Mouse (Mus musculus): ENCODE measurements around the gene Gal3st2.
"Not testable (repeated sequence)": the region's sequence is repeated elsewhere in the genome, so short reads cannot be mapped to it uniquely, and the experiment has no call there.

Gene Gal3st2

GRCm38 (mm10) chr1:93861048-93861447 is at the start of gene Gal3st2:
Gal3st2 (plus strand) TSS chr1:93861306.
- DNase-seq (ENCODE audit: low spot score in 2 of 2), result not testable (repeated sequence)

- DNase-seq (ENCODE audit: low spot score in 2 of 2), result no peak
Measured at GRCm38 (mm10) chr1:93811495-93812039, 49.5 kb upstream of the Gal3st2 start.

- DNase-seq (ENCODE audit: low spot score in 2 of 2), result no peak
Measured at GRCm38 (mm10) chr1:93817823-93818532, 43.1 kb upstream of the Gal3st2 start.

DNA sequence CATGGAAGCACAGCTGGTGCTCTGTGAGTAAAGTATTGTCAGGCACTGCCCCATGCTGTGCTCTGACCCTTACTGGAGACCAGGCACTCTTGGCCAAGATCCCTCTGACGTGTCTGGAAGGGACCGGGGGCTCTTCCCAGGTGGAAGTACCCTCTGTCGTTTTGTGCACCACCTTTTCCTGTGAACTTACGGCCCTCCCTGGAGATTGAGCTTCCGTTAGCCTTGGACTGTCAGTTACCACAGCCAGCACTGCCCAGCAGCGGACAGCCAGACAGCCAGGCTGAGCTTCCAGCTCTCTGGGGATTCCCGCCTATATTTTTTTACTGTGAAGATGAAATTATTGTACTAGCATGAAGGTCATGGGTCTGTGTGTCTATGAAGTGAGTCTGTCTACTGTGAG is 42.4 kb upstream of the Gal3st2 start:
- no peak for DNase-seq (ENCODE audit: low spot score in 2 of 2)

DNA sequence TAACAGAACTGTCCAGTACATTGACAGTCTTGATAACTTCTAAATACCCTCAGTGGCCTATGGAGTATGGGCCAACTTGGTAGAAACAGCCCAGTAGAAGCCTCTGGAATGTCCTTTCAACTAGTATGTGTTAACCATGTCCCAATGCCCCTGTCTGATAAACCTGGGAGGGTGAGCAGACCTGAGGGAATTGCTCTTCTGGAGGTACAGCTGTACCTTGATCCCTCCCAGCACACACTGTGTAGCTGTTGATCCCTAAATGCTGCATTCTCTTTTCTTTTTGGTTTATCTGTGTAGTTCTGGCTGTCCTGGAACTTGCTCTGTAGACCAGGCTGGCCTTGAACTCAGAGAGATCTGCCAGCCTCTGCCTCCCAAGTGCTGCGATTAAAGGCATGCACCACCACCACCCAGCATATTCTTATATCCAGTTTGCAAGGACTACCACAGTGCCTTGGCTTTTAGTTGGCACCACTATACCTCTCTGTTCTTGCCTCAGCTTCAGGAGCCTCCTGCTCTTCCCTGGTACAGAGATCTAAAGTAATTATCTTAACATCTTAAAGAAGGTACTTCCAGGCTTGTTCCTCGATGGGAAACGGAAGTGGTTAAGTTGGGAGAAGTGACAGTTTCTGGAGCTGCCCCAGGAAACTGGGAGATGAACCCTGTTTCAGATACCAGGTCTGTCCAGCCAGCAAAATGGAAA is 37.2 kb upstream of the Gal3st2 start:
- DNase-seq (ENCODE audit: low spot score in 2 of 2), result no peak

DNA sequence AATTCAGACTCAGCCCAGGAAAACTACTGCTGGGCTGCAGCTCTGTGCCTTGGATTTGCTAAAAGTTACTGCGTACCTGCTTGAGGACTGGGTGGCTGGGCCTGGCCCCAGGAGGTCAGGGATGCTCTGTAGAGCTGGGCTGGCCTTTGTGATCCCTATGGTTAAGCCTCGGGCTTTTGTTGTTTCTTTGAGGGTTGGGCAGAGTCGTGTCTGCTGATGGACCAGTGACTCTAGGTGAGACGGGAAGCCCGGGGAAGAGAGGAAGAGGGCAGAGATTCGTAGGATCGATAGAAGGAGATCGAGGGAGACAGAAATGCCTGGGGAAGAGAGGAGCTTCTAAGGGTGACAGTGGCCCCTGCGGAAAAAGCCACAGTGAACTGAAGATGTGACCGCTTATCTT is 36.5 kb upstream of the Gal3st2 start, which contains the start of gene D2hgdh:
Gene D2hgdh (plus strand): TSS at position 301 of the 400 bp plus-strand sequence.
- DNase-seq (ENCODE audit: low spot score in 2 of 2), result no peak

DNA sequence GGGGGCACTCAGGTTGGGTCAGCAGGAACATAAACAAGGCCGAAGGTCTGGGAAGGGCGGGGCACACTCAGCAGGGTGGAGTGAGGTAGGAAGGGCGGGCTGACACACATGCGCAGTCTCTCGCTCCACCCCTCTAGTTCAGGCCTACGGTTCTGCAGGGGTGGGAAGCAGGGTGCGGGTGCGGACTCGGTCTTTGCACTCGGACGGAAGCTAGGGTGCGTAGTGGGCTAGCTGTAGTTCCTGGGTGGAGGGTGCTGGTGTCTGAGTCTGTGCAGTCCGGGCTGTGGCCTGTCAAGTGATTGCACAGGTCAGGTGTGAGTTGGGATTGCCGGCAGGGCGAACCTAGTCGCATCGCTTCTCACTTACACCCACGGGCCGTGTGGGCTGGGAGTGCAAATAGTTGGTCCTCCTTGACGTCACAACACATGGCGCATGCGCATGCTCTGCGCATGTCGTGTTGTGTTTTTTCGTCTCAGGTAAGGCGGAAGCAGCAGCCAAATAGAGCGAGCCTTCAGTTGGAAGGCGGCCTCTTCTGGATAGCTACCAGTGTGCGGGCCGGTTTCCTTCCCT is 35.9 kb upstream of the Gal3st2 start:
- peak; percentile 91 to 95 for DNase-seq (ENCODE audit: low spot score in 2 of 2)

GRCm38 (mm10) chr1:93825771-93826539 is 35.2 kb upstream of the Gal3st2 start:
- peak; percentile 43 to 50 for DNase-seq (ENCODE audit: low spot score in 2 of 2)

GRCm38 (mm10) chr1:93826540-93826835 is 34.6 kb upstream of the Gal3st2 start:
- no peak for DNase-seq (ENCODE audit: low spot score in 2 of 2)

- DNase-seq (ENCODE audit: low spot score in 2 of 2), result not testable (repeated sequence)
Measured at GRCm38 (mm10) chr1:93832754-93833360, 28.2 kb upstream of the Gal3st2 start.

DNA sequence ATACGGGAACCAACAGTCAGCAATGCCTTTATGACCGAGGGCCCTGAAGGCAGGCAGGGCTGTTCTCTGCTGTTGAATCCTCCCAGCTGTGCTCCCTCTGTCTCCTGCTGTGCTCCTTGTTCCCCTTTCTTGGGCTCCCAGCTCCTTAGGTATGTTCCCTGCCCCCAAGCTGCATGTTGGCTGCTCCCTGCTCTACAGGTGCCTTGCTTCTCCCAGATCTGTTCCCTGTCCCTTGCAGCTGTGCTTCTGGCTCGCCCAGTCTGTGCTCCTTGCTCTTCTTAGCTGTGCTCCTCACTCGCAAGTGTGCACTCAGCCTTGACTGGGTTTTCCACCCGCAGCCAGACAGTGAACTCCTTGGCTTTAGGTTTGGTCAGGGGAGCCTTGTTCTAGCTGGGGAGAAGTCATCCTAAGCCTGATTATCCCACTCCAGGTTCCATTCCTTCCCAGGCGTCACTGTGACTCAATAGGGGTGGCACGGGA is 26.4 kb upstream of the Gal3st2 start:
- DNase-seq (ENCODE audit: low spot score in 2 of 2), result no peak

GRCm38 (mm10) chr1:93835211-93835610 is 25.9 kb upstream of the Gal3st2 start:
- no peak for DNase-seq (ENCODE audit: low spot score in 2 of 2)

GRCm38 (mm10) chr1:93835876-93836531 is 25.1 kb upstream of the Gal3st2 start:
- no peak for DNase-seq (ENCODE audit: low spot score in 2 of 2)

DNA sequence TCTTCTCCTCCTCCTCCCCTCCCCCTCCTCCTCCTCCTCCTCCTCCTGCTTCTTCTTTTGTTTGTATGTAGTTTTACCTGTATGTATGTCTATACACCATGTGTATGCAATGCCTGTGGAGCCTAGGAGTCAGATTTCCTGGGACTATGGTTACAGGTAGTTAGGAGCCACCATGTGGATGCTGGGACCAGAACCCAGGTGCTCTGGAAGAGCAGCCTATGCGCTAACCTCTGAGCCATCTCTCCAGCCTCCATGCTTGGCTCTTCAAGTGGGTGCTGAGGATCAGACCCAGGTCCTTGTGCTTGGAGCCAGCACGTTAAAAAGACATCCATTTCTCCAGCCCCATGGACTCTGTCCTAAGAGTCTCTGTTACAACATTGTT is 24.6 kb upstream of the Gal3st2 start:
- no peak for DNase-seq (ENCODE audit: low spot score in 2 of 2)

DNA sequence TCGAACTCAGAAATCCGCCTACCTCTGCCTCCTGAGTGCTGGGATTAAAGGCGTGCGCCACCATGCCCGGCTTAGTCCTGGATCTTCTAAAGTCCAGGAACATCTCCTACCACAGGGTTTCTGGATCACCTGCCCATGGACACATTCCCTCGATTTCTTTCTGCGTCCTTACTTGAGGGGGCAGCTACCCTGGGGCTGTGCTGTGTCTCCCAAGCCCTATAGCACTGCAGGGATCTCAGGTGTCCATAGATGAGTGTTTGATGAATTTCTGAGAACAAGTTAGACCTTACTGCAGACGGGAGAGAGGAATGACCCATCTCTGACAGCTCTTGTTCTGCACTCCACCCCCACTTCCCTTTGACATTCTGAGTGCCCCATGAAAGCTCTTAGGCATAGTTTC is 23.8 kb upstream of the Gal3st2 start:
- no peak for DNase-seq (ENCODE audit: low spot score in 2 of 2)

- not testable (repeated sequence) for DNase-seq (ENCODE audit: low spot score in 2 of 2)
Measured at GRCm38 (mm10) chr1:93838569-93838968, 22.5 kb upstream of the Gal3st2 start.

GRCm38 (mm10) chr1:93845766-93846366 is 15.2 kb upstream of the Gal3st2 start:
- DNase-seq (ENCODE audit: low spot score in 2 of 2), result not testable (repeated sequence)

DNA sequence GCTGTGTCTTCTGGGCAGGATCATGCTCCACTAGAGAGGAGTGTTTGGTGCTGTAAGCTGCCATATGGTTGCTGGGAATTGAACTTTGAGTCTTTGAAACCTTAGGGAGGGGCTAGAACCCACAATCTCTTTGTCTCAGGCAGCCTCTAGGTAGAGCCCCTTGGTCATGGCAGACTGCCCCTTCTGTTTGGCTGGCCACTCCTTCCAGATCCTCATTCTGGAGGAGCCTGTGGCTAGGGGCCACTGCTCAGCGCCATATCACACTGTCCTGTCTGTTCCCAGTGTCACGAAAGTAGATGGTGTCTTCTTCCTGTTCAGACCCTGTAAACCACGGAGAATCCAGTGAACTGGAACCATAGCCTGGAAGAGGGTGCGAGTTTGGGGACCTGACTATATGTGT is 5.3 kb upstream of the Gal3st2 start:
- DNase-seq (ENCODE audit: low spot score in 2 of 2), result not testable (repeated sequence)

DNA sequence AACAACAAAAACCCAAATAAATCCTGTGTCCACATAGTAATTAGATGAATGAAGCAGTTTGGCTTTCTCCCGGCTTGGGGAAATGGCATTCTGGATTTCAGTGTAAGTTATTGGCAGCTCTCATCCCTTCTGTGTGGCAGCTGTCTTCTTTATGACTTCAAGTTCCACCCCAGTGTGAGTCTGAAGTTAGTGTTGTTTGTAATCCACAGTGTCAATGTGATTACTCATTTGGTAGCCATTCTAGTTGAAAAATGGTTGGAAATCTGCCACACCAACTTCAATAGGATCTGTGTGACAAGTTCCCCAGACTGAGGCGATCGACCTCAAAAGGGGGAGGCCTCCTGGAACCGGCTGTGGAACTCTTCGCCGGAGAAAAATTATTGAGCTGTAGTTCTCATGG is 3.7 kb upstream of the Gal3st2 start:
- no peak for DNase-seq (ENCODE audit: low spot score in 2 of 2)

- no peak for DNase-seq (ENCODE audit: low spot score in 2 of 2)
Measured at GRCm38 (mm10) chr1:93857991-93858390, 3.1 kb upstream of the Gal3st2 start.
